Mouse (Mus musculus) urinary bladder, postnatal 4 days (tissue): ENCODE data around the gene Tmem218.

Source experiments
- DNase-seq, 2 experiments: peaks; one replicate each; pipeline ENCODE4 v3.0.0; 2021 to 2022; ENCODE audit warnings: low spot score in 2 of 2

Tmem218 gene

GRCm38 (mm10) chr9:37232201-37233195 is 24.5 kb downstream of the Tmem218 start:
- no peak for DNase-seq

- DNase-seq, result no peak
These were observed 28.1 kb downstream of the Tmem218 start for GRCm38 (mm10) chr9:37235951-37236737.

- DNase-seq, result no peak
These were observed 34.7 kb downstream of the Tmem218 start for GRCm38 (mm10) chr9:37242764-37243163.

- no peak for DNase-seq
These were observed 36.6 kb downstream of the Tmem218 start for GRCm38 (mm10) chr9:37244600-37244999.

- no peak for DNase-seq
These were observed 37.4 kb downstream of the Tmem218 start for GRCm38 (mm10) chr9:37245404-37245803.

GRCm38 (mm10) chr9:37245810-37246209 is 37.8 kb downstream of the Tmem218 start:
- no peak for DNase-seq

GRCm38 (mm10) chr9:37247429-37247828 is 39.4 kb downstream of the Tmem218 start:
- DNase-seq, result no peak

- DNase-seq, result no peak
These were observed 40.4 kb downstream of the Tmem218 start for GRCm38 (mm10) chr9:37248381-37248906.

GRCm38 (mm10) chr9:37249976-37250375 is 42.0 kb downstream of the Tmem218 start:
- DNase-seq, result no peak

- no peak for DNase-seq
These were observed 42.6 kb downstream of the Tmem218 start for GRCm38 (mm10) chr9:37250631-37251030.

- DNase-seq, result no peak
These were observed 46.6 kb downstream of the Tmem218 start for GRCm38 (mm10) chr9:37254531-37255110.

- peak; percentile 62 to 69 for DNase-seq
These were observed 47.3 kb downstream of the Tmem218 start, which contains the start of gene Slc37a2 for GRCm38 (mm10) chr9:37255149-37255888. TSS of gene Slc37a2 (minus strand) at chr9:37255738.

GRCm38 (mm10) chr9:37255889-37256225 is 47.8 kb downstream of the Tmem218 start:
- peak in 1 of 2 experiments; percentile 52 for DNase-seq

GRCm38 (mm10) chr9:37266622-37267021 is 58.6 kb downstream of the Tmem218 start:
- no peak for DNase-seq
